Mouse (Mus musculus) hematopoietic stem cell, adult 5-6 weeks (primary cell): ENCODE results near the gene Padi6. TPM values are rescaled to one million over a fixed set of nuclear protein-coding genes. Genes with fewer than 3 reads are reported as not detected.

Experiments used
- ATAC-seq, 2 experiments: fragments of 125-278 bp in 1 of 2; replicated peaks in 1 of 2; 2 replicates each; pipeline ENCODE4 v1.8.0; 2016 to 2017; ENCODE audit warnings: inconsistent platforms in 2 of 2, mild to moderate bottlenecking in 2 of 2, moderate number of reproducible peaks in 2 of 2, low read depth in 1 of 2, moderate TSS enrichment in 1 of 2; ENCODE audit not compliant: low FRiP score in 2 of 2, poor library complexity in 2 of 2, severe bottlenecking in 2 of 2, insufficient read depth in 1 of 2, low TSS enrichment in 1 of 2
- total RNA-seq: library from RNA; stranded (forward); fragments of 172-1452, 232-1000 nt; gene quantifications from 2 replicates; pipeline ENCODE4 v1.2.3, GENCODE M21; 2017

The Padi6 gene
- total RNA-seq, 1 experiment from 2014 or later: not detected

DNA sequence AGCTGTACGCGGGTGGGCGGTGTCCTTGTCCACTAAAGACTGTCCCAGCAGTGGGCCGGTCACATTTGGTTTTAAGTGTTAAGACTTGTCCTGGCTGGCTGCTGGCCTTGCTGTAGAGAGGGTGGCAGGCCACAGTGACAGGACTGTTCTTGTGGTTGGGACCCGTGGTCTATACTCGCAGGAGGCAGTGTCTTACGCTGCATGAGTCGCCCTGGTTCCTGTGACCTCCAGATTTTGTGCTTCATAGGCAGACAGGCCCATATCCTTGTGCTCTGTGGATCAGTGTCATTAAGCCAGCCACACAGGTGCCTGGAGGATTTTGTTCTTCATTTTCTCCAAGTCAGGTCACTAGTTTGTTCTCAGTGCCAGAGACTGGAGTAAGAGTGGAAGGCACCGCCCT lies 24.0 kb downstream of the Padi6 start:
- no peak for ATAC-seq

DNA sequence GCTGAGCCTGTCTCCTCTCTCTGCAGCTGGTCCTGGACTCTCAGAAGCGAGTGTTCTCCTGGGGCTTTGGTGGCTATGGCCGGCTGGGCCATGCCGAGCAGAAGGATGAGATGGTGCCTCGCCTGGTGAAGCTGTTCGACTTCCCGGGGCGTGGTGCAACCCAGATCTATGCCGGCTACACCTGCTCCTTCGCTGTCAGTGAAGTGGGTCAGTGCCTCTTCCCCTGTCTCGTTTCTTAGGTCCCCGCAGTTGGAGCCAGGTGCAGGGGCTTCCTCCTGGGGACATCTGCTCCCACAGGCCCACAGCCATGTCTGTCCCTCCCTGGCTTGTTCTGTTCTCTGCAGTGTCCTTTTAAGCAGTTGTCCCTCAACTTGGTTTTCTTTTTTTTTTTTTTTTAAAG lies 25.4 kb downstream of the Padi6 start:
- ATAC-seq: no peak

DNA sequence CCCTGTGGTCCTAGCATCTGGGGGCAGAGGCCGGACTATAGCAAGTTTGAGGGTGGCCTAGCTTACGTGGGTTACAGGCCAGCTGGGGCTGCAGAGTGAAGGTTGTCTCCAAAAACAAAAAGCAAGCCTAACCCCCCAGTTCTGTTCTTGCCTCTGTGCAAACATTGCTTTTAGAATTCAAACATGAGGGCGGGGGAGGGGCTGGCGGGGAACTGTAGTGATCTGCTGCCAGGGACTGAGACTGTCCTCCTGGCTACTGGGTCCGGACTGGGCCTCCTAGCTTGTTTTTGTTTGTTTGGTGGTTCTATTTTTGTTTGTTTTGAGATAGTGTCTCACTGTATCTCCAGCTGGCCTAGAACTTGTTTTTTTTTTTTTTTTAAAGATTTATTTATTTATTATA lies 27.9 kb downstream of the Padi6 start:
- no peak for ATAC-seq

DNA sequence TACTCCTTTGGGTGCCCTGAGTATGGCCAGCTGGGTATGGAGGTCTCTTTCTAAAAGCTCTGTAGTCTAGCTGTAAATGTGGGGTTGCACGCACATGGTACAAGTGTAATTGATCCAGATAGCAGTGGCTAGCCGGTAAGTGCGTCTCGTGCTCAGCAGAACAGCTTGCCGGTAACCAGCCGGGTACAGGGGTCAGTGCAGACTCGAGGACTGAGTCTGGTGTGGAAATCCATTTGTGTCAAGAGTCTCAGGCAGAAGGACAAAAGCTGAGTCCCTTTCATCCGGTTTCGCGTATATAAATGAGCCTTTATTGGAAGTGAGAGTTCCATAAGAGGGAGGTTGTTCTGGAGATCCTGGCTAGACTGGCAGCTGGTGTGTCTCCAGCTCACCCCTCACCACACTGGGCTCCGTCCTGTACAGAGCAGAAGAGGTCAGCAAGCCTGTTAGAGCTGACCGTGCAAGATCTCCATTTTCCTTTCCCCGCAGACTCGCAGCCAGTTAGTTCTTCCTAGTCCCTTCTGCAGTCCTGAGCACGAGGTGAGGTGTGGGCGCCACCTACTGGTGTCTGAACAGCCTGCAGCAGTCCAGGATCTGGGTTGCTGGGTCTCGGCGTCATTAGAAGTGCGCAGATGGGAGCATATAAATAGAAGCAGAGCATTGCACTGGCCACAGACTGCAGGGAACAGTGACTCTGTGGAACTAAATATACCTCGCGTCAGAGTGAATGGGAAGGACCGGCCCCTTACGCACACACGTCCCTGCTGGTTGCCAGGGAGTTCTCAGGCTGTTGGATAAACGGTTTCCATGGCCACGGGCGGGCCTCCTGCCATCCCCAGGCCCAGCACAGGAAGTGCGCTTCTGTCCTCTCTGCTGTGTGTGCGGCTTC lies 28.7 kb downstream of the Padi6 start:
- peak; percentile 82 to 87 for ATAC-seq

DNA sequence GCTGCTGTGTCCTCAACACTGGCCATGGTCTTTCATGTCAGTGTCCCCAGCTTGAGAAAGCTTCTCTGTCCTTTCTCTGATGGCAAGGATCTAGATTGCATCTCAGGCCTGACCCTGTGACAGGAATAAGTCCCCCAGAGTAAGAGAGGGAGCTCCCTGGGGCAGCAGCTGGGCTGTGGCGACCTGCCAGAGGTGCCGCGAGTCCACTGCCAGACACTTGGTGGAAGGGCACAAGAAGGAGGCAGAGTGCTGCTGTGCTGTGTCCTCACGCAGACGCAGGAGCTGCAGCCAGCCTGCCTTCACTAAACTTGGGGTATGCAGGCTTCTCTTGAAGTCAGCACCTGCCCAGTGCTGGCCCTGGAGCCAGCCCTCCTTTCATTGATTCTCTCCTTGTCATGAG lies 31.1 kb downstream of the Padi6 start:
- ATAC-seq: no peak

DNA sequence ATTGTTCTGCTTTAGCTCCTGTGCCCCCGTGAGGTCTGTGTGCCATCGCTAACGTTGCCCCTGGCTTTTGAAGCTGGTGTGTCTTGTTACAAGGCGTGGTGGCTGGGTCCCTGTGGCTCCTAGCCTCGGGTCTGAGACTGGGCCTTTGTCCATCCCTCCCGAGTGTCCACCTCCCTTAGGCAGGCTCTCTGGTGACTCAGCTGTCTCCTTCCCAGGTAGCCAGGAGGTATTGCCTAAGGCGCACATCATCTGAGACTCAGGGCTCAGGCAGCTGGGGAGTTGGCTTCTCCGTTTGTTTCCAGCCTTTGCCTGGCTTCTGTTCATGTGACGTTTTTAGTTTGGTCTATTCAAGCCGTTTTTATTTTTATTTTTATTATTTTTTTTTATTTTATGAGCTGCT lies 31.7 kb downstream of the Padi6 start:
- no peak for ATAC-seq

DNA sequence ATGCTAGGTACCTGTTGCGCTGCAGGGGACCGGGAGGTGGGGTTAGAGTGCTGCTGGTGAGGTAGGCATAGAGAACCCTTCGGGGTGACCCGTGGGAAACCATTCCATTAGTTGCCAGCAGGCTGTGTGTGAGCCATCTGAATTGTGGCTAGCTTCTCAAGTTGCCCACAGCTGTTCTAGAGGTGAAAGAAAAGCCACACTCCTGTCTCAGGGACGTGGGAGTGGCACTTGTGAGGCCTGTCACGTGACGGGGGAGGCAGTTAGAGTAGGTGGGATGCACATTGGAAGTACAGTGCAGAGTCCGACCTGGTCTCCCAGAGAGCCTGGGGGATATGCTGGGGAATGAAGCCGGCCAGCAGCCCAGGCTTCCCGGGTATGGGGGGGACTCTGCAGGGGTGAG lies 32.8 kb downstream of the Padi6 start:
- ATAC-seq: no peak

DNA sequence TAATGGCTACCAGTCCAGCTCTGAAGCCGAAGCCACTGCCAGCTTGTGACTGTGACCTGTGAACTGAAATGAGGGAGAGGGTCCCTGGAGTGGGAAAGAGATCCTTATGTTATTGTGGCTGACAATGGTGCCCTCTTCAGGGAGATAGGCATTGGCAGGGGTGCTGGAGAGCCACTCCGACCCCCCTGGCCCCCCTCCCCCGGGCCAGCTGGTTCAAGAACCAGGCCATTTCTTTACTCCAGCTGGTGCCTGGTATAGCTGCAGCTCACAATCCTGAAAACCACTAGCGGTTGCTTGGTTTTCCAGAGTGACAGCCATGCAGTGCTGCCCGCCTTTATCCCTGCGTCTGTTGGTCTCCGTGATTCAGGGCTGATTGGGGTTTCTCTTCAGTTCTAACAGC lies 33.3 kb downstream of the Padi6 start:
- ATAC-seq: no peak

DNA sequence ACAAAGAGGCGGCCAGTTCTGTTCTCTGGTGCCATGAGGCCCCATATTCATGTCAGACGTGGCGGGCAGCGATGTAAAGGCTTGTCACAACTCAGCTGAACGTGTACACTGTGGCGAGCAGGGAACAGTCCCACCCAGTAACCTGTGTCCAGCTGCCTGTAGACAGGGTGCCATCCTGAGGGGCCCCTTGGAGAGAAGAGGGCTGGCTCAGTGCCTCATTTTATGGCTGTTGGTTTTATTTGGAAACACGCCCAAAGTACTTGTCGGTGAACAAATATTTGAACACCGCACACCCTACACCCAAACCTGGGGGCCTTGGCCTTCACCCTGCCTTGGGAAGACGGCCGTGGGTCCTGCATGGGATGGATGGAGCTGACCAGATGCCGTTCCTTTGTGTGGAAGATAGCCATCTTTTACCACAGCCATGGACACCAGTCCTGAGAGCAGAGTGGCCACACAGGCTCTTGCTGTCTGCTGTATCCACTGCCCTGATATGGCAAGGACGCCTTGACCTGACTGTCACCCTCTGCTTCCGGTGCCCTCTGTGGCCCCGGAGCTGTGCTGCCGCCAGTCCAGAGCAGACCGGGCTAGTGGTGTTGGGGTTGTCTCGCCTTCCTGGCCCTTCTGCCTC lies 34.0 kb downstream of the Padi6 start:
- no peak for ATAC-seq

DNA sequence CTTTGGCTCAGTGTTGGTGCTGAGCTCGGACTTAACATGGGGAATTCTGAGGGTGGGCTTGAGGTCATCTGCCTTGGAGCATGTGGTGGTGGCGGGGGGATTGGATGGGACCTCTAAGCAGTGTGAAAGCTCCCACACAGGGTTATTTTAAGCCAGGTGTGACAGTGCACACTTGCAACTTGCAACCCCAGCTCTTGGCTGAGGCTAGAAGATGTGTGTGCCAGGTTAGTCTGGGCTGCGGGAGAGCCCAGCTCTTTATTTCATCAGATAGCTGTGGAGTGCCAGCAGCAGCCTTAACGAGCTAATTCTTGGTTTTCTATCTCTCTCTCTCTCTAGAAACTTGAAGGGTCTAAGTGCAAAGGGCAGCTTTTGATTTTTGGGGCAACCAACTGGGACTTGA lies 34.8 kb downstream of the Padi6 start:
- ATAC-seq: no peak

DNA sequence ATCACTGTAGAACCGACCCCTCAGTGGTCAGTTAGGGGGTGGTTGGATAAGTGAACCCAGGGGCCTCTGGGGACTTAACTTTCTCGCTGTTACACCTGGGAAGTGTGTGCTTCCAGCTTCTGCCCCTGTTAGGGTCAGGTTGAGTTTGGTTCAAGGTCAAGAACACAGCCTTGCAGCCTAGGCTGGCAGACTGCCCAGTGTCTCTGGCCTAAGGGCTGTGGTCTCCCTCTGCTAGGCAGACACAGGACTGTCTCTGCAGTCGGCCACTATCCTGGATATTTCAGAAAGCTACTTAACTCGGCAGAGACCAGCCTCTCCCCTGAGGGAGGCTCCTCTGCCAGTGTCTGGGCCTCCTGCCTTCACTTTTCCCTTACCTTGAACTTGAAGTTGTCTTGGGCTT lies 38.3 kb downstream of the Padi6 start:
- ATAC-seq: no peak

DNA sequence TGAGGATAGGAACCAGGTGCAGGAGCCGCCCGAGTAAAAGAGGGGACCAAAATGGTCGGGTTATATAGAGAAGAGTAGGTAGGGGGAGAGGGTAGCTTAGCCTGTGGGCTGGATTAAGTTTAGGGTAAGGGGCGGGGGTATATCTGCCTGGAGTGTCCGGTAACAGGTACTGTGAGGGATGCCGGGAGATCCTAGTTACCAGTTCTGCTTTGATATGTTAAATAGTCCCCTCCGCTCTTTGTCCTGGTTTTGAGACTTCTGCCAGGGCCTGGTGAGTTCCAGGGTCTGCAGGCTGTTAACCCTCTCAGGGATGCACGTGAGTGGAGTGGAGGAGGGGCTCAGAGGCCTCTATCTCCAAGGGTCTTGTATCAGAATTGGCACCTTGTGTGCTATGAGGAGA lies 38.8 kb downstream of the Padi6 start:
- no peak for ATAC-seq

DNA sequence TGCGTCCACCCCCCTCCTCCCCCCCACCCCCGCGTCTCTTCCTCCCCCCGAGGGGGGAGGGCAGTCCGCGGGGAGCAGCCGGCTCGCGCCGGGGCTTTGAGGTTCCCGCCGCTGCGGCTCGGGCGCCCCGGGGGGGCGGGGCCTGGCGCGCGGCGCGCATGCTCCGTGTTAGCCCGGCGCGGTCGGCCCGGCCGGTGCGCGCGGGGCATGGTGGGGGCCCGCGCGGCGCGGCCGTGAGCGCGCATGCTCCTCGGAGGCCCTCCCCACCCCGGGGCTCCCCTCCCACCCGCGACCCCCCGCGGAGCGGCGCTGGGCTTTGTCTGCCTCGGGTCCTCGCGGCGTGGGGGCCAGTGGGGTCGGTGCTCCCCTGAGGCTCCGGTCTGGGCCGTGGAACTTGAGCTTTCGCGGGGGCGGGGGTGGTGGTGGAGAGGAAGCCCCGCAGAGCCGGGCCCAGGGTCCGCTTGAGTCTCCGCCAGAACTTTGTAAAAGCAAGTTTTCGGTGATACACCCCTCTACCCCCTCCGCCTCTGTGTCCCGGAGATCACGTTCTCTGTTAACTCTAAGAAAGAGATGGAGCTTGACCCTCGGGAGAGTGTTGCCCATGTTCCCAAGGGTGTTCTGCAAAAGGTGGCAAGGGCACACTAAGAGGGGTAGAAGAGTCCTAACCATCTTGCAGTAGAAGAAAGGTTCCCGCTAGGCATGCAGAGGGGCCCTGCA lies 39.7 kb downstream of the Padi6 start:
- ATAC-seq: no peak

DNA sequence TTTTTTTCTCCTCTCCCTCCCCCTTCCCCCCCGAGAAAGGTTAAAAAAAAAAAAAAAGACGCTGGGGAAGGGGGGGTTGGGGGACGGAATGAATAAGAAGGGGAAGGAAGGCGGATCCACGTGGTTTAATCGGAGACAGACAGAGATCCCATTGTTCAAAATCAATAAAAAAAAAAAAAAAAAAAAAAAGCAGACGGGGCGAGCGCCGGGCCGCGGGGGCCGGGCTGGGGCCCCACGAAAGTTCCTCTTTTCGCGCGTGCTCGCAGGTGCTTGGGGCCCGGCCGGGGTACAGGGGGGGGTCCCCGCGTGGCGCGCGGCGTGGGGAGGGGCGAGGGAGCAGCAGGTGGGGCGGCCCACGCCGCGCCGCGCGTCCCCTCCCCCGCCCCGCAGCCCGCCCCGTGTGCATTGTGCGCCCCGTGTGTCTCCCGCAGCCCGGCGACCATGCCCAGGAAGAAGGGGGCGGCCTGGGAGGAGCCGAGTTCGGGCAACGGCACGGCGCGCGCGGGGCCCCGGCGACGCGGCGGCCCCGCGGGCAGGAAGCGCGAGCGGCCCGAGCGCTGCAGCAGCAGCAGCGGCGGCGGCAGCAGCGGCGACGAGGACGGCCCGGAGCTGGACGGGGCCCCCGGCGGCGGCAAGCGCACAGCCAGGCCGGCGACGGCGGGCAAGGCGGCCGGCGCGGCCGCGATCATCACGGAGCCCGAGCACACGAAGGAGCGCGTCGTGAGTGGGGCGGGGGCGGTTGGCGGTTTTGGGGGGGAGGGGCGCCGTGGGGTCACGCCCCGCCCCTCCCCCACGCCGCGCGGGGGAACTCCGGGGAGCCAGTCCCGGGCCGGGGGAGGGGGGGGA lies 40.5 kb downstream of the Padi6 start:
- no peak; a peak in 1 of 4 replicates for ATAC-seq

DNA sequence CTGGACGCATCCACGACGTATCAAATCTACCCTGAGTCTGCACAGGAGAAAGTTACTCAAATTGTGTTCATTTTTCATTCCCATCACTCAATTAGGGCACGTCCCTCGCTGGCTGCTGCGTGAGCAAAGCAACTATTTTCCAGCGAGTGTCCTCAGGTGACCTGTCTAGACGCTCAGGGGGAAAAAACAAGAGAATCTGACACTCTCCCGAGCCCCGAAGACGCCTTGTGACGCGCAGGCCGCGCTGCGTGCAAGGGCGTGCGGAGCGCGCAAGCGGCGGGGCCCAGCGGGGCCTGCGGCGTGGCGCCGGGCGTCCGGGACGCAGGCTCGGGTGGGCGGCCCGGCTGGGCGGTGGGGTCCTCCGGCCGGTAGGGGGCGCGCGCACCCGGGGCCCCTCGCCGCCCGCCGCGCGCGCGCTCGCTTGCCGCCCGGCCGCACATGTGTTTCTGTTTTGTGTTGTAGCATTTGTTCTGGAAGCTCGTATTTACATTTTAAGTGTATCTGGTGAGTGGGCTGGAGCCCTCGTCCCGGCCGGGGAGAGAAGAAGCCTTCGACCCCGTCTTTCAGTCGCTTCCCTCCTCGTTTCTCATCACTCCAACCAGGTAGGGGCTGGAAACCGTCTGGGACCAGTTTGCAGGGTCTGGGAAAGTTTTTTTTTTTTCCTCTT lies 41.3 kb downstream of the Padi6 start:
- ATAC-seq: peak in 1 of 2 experiments; percentile 20; a peak in 2 of 4 replicates

DNA sequence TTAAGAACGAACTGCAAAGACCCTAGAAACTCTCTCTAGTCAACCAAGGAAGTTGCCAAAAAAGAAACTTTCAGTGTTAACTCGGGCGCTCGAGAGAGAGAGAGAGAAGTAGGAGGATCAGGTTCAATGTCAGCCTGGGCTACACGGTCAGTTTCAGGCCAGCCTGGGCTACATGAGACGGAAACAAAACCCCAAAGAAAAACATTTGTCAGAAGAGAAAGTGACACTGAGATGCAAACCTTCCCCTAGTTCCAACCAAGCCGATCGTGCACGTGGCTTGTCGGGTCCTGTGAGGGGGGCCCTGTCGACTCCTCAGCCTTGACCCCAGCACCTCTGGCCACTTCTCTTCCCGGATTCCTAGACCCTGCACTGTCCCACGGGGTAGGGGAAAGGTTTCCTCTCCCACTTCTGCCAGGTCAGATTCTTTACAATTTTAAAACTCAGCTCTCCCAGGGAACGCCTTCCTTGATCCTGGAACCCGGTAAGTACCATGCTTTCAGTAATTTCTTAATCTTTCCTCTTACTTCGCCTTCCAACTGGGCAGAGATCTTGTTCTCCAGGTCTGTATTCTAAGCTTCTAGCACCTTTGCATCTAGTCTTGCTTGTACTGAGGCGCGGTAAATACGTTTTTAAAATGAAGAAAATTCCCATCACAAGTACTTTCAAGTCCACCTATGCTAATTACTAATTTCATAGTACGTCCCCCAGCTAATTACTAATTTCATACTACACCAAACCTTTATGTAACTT lies 42.0 kb downstream of the Padi6 start, which contains the start of gene Rcc2:
Gene Rcc2, plus strand, starts transcription at position 273 of the 750 bp plus-strand sequence.
- ATAC-seq: no peak
